Mouse (Mus musculus) kidney, adult 18-20 months (tissue): Measurements from ENCODE around the gene Hist1h4f.
"Not testable (repeated sequence)": the region's sequence is repeated elsewhere in the genome, so short reads cannot be mapped to it uniquely, and the experiment has no call there.

Experiments used
- DNase-seq: peaks from one replicate; pipeline ENCODE4 v3.0.0; 2021

The Hist1h4f gene

DNA sequence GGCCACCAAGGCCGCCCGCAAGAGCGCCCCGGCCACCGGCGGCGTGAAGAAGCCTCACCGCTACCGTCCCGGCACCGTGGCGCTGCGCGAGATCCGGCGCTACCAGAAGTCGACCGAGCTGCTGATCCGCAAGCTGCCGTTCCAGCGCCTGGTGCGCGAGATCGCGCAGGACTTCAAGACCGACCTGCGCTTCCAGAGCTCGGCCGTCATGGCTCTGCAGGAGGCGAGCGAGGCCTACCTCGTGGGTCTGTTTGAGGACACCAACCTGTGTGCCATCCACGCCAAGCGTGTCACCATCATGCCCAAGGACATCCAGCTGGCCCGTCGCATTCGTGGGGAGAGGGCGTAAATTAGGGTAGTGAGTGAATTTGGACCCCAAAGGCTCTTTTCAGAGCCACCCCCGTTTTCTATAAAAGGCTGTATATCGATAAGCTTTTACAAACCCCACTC, 24.4 kb upstream of the Hist1h4f start:
- not testable (repeated sequence) for DNase-seq

DNA sequence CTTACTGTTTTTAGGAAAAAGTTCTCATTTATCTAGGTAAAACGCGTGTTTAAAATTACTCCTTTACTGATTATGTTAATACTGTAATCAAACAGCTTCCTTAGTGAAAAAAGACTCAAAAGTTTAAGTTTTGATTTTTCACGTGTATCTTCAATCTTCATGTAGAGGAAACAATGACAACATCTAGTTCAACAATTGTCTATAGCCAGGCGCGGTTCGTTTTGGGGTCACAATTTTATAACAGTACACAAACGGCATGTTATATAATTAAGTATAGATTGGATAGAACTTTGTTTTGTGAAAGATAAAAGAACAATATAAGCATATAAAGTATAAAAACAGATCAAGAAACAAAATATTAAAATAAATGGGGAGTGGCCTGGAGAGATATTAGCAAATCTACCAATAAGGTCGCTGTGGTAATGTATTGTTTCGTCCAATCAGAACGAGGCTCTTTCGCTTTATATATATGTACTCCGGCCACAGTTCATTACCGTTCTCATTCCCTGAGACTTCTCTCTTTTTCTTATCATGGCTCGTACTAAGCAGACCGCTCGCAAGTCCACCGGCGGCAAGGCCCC, 23.9 kb upstream of the Hist1h4f start, which contains the start of gene Hist1h3d:
Gene Hist1h3d, plus strand, starts transcription at position 493 of the 581 bp plus-strand sequence.
- peak; percentile 17 for DNase-seq

DNA sequence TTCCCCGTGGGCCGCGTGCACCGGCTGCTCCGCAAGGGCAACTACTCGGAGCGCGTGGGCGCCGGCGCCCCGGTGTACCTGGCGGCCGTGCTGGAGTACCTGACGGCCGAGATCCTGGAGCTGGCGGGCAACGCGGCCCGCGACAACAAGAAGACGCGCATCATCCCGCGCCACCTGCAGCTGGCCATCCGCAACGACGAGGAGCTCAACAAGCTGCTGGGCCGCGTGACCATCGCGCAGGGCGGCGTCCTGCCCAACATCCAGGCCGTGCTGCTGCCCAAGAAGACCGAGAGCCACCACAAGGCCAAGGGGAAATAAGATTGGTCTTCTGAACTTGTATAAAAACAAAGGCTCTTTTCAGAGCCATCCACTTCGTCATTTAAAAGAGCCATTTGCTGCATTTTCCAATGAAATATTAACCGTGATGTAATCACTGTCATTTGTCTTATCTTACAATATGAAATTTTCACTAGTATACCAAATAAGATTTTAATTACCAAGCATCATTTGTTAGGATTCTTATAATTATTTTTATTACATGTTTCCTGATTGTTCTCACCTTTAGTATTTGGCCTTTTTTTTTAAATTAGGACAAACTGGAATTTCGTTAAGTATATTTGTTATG, 23.2 kb upstream of the Hist1h4f start:
- not testable (repeated sequence) for DNase-seq

DNA sequence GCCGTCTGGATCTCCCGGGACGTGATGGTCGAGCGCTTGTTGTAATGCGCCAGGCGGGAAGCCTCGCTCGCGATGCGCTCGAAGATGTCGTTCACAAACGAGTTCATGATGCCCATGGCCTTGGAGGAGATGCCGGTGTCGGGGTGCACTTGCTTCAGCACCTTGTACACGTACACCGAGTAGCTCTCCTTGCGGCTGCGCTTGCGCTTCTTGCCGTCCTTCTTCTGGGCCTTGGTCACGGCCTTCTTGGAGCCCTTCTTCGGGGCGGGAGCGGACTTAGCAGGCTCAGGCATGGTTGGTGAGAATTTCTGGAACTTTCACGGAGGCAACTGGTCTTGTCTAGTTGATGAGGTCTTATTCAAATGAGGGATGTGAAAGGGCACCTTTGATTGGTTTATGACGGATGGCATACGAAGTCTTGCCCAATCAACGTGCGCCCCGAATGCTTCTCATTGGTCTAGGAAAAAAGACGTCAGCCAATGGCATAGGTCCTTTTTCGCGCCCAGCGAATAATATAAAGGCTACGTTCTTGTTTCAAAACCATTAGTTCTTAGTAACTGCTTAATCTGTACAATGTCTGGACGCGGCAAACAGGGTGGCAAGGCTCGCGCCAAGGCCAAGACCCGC, 22.6 kb upstream of the Hist1h4f start, which contains the start of the genes Hist1h2bf and Hist1h2ad:
Gene Hist1h2bf, minus strand, starts transcription at position 299 of the 627 bp plus-strand sequence.
Gene Hist1h2ad, plus strand, starts transcription at position 484 of the 627 bp plus-strand sequence.
- DNase-seq, result peak; percentile 68

DNA sequence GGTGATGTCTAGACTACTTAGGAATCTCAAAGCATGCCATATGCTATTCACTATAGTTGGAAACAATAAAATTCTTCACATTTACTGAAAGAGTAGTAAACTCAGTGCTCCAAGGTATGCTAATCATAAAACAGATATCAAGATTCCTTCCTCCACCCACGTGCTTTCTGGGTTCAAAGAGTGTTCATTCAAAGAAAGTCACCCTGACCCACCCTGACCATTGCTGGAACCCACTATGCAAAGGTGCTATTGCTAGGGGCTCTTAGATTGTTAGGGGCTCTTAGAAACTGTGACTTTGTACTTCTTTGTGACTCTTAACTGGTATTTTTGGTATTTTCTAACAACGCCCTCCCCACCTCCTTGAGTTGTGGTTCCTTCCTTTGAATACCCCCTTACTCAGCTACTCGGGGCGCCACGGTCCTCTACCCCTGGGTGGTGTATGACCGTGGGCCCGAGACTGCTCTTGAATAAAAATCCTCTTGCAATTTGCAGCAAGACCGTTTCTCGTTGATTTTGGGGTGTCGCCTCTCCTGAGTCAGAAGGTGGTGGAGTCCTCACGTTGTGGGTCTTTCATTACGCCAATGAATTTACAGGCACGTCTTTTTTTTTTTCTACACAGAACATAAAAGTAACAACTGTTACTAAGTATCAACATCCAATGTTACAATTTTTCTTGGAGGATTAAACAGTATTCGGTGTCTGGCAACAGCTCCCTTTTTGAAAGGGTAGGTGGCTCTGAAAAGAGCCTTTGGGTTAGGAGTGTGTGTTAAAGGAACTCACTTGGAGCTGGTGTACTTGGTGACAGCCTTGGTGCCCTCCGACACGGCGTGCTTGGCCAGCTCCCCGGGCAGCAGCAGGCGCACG, 21.8 kb upstream of the Hist1h4f start:
- not testable (repeated sequence) for DNase-seq

DNA sequence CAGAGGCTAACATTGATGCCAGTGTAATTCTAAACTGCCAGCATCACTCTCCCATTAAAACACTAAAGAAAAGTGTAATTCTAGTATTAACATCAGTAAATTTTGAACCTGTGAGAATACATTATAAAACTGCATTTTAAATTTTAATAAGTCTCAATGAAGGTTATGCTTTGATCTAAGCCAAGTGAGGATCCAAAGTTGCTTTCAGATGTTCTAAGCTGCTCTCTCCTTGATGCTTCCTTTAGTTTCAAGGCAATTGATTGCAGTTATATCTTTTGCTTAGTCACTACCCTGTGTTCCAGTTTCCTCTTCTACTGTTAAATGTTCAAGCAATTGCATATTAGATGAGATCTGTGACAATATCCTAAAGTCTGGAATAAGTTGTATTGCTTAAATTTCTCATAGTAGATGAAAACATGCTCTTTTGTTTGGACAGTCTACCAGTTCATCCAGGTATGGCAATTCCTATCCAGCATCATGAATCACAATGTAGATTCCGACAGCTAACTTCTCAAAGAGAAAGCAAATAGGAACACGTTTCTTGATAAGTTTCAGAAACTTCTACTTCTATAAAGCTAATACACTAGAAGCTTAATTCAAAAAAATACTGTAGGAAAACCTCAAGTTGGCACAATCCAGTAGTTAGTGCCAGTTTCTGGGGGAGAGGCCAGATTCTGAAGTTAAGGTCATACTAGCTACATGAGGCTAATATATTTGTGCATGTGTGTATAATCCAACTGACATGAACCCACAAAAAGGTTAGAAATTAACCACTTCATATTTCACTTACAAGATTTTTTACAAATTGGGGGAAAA, 21.0 kb upstream of the Hist1h4f start:
- DNase-seq, result no peak

DNA sequence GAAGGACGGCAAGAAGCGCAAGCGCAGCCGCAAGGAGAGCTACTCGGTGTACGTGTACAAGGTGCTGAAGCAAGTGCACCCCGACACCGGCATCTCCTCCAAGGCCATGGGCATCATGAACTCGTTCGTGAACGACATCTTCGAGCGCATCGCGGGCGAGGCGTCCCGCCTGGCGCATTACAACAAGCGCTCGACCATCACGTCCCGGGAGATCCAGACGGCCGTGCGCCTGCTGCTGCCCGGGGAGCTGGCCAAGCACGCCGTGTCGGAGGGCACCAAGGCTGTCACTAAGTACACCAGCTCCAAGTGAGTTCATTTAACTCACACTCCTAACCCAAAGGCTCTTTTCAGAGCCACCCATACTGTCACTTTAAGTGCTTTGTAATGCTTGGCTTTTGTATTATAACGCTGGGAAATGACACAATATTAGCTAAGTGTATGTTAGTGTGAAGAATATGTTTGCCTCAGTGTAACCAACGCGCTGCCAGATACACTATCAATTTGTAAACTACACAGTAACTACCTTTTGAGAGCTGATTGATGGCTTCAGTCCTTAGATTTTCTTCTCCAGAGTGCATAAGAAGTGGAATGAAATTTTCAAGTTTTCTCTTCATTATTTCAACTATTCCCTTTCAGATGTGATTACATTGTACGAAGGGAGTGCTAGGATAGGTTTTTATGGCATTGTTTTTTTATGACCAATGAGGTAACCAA, 20.2 kb upstream of the Hist1h4f start:
- DNase-seq, result not testable (repeated sequence)

DNA sequence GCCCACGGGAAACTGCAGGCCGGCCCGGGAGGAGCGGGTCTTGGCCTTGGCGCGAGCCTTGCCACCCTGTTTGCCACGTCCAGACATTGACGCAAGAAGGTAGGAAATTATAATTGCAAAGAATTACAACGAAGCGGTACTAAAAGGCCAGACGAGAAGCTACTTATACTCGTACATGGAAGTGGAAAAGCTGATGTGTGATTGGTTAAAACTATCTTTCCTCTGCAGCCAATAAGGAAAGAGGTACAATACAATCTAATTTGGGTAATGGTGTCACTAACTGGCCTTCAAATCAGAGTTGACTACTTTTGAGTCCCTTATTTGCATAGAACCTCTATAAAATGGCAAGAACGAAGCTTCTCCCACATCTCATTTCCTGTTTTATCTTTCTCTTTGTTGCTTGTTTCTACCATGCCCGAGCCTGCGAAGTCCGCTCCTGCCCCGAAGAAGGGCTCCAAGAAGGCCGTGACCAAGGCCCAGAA, 19.6 kb upstream of the Hist1h4f start, which contains the start of the genes Hist1h2ae and Hist1h2bg:
Gene Hist1h2ae, minus strand, starts transcription at position 199 of the 482 bp plus-strand sequence.
Gene Hist1h2bg, plus strand, starts transcription at position 375 of the 482 bp plus-strand sequence.
- peak; percentile 58 for DNase-seq

DNA sequence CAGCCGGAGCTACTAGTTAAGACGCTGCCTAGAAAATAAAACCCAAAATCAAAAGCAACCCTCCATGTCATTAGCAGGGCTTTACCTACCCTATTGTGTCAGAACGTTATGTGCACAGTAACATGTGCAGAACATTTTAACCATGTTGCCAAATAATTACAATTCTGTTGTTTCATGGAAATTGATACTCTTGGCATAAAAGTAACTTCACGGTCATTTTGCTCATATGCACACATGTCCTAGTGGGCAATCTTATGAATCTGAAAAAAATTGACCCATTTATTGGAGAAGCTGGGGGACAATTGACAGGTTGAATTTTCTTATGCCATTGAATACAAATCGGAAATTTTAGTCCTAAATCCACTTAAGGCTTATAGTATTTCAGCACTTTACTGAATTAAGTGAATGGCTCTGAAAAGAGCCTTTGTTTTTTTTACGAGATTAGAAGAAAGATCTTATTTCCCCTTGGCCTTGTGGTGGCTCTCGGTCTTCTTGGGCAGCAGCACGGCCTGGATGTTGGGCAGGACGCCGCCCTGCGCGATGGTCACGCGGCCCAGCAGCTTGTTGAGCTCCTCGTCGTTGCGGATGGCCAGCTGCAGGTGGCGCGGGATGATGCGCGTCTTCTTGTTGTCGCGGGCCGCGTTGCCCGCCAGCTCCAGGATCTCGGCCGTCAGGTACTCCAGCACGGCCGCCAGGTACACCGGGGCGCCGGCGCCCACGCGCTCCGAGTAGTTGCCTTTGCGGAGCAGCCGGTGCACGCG, 19.0 kb upstream of the Hist1h4f start:
- DNase-seq, result not testable (repeated sequence)

DNA sequence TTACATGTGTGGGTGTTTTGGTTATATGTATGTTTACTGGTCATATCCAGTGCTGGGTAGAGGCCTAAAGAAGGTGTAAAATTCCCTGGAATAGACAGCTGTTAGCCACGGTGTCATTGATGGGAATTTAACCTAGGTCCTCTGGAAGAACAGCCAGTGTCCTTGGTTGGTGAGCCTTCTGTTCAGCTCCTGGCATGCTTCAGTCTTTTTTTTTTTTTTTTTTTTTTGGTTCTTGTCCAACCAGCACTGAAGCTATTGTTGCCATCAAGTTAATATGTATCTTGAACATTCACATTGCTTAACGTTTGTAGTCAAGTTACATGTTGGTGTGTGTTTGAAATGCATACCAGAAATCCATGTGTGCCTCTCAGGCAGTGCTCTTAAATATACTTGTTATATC, 13.0 kb upstream of the Hist1h4f start:
- DNase-seq, result no peak

DNA sequence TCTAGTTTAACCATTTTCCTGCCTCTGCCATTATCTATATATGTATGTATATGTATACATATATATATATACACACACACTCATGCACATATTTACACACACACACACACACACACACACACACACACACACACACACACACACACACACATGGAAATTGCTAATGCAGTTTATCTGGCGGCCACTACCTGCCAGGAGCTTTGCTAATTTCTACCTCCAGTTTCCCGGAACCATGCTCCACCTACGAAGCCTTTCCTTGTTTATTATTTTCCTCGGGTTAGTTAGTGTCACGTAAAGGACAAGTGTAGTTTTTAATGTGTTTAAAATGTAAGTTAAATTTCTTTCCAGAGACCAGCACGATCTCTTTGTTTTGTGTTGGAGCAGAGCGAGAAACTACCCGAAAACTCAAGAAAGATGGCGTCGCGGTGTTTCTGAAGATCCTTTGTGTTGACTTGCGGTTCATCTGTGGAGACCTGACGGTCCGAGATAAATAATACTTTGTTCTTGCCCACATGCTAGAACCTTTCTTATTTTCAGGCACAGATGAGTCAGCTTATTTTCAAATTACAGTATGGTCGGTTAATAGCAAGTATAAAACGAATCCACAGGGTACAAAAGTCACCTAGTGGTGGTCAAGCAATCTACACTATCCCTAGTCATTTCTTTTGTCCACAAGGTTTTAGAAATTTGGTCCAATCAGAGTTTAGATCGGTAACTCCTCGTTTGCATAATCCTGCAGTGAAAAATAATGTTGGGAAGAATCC, 11.4 kb upstream of the Hist1h4f start:
- no peak for DNase-seq

DNA sequence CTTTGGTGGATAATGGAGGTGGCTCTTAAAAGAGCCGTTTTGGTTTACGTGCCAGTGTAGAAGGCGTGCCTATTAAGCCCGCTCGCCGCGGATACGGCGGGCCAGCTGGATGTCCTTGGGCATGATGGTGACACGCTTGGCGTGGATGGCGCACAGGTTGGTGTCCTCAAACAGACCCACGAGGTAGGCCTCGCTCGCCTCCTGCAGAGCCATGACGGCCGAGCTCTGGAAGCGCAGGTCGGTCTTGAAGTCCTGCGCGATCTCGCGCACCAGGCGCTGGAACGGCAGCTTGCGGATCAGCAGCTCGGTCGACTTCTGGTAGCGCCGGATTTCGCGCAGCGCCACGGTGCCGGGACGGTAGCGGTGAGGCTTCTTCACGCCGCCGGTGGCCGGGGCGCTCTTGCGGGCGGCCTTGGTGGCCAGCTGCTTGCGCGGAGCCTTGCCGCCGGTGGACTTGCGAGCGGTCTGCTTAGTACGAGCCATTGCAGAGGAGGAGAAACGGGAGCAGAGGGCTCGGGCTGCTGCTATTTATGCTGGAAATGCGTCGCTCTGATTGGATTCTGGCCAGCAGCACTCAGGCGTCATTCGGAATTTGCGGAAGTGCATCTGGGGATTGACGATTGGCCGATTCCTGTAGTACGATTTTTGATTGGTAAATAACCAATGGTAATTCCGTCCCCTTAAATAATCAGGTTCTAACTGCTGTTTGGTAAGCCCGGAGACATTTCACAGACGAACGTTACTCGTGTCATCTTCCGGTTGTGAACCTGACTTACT, 10.6 kb upstream of the Hist1h4f start, which contains the start of gene Hist1h3e:
Gene Hist1h3e, minus strand, starts transcription at position 487 of the 777 bp plus-strand sequence.
- peak; percentile 89 for DNase-seq

DNA sequence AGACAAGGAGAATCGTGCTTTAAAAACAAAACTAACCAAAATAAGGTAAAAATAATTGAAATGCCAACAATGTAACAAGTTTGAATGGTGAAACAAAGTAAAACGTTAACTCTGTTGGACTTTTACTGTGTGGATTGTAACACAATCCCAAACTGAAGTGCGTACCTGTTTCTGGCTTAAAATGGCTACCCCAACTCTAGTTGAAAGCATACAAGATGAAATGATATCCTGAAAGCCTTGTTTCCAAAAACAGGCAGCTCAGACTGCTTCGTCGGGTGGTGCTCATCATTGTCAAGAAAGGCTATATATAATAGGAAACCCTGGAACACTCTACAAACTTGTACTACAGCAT, 10.1 kb upstream of the Hist1h4f start:
- DNase-seq, result not testable (repeated sequence)

DNA sequence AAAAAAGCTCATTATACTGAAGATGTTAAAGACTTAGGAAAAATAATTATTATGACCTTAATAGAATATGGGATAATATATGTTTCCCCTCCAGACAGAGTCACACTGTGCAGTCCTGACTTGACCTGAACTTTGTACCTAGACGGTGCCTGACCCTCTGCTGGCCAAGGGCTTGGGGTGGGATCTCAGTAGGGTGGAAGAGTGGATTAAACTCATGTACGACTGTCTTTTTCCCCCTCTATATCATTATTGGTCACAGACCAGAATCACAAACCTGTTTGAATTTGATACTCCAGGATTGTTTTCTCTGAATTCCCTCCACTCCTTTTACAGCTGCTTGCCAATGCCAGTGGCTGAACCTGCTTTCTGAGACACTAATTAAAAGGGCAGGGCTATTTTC, 9.3 kb upstream of the Hist1h4f start:
- not testable (repeated sequence) for DNase-seq

DNA sequence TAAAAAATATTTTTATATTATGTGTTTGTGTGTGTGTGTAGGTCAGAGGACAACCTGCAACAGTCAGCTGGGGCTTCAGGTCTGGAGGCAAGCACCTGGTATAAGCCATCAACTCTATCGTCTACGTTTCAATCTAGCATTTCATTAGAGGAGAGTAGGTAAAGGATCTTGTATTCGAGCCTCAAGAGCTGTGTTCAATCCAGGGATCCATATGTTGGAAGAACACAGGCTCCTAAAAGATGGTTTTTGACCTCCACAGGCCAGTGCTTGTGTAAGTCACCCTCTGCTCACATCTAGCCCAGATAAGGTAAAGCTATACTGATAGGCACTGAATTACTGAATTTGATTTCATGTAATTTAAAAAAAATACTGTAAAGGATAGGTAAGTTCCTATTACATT, 5.5 kb upstream of the Hist1h4f start:
- no peak for DNase-seq

DNA sequence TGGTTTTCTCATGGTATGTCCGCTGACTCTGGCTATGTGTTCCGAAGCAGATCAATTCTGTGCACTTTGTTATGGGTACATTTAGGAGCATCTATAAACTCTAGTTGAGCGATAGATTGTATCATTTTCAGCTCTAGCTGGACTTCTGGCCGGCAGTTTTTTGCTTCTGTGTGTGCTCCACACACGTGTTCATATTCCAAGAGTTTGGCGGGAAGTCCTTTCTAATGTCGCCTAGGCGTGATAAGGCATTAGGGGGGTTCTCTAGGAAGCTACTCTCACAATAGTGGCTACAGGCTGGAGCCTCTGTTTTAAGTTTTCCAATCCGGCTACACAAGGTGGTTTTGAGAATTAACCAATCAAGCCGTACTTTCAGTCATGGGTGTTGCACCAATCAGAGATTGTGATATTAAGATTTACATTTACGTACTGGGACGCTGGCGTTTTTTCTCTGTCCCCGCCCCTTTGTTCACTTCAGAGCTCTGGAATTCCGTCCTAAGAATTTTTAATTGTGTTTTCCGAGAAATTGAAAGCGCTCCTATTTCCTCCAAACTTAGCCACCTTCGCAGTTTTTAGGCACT, 4.5 kb upstream of the Hist1h4f start:
- peak; percentile 48 for DNase-seq

DNA sequence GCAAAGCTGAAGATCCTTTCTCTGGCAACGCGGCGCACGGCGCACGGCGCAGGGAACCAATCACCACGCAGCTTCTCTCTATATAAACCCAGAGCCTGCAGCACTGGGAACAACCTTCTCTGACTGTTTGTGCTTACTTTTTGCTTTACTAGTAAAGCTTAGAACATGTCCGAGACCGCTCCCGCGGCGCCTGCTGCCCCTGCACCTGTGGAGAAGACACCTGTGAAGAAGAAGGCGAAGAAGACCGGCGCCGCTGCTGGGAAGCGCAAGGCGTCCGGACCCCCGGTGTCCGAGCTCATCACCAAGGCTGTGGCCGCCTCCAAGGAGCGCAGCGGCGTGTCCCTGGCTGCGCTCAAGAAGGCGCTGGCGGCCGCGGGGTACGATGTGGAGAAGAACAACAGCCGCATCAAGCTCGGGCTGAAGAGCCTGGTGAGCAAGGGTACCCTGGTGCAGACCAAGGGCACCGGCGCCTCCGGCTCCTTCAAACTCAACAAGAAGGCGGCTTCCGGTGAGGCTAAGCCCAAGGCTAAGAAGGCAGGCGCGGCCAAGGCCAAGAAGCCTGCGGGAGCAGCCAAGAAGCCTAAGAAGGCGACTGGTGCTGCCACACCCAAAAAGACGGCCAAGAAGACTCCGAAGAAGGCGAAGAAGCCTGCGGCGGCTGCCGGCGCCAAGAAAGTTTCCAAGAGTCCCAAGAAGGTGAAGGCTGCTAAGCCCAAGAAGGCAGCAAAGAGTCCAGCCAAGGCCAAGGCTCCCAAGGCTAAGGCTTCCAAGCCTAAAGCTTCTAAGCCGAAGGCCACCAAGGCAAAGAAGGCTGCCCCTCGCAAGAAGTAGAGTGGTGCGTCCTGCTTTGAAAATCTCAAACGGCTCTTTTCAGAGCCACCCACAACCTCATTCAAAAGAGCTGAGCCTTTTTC, 3.7 kb upstream of the Hist1h4f start:
- DNase-seq, result peak; percentile 58
